Mouse (Mus musculus): Measurements from ENCODE around the gene Tbc1d24. TPM values are rescaled to one million over a fixed set of nuclear protein-coding genes. Genes with fewer than 3 reads are reported as not detected.

Gene Tbc1d24
- polyA plus RNA-seq, 1 experiment from 2014 or later = 8.6 TPM

DNA sequence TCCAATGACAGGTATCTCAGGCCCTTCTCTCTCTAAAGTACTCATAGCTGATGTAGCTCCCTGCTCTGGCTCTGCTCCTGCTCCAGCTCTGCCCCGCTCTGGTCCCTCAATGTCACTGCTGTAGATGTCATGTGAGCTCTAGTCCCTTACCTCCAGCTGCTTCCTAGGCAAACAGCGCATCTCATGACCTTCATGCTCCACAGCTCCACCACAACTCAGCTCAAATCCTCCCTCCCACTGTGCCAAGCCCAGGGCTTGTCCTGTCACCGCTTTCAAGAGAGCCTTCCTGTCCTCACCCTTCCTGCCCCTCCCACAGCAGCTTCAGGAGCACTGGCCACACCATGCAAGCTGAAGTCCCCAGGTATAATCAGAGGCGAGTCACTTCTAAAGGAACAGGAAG is 5.6 kb downstream of the Tbc1d24 start:
- Histone ChIP-seq H3K27me3 (no peaks in the 10 kb centered on the region), H3K4me1 (peaks cover 32% of the 10 kb centered on the region), H3K9me3 (replicated peaks) (no peaks in the 10 kb centered on the region), H3K4me3 (replicated peaks) (no peak overlapping the region), H3K4me2 (replicated peaks) (no peak overlapping the region), H3K36me3 (no peaks in the 10 kb centered on the region), H3K9ac (no peak overlapping the region), H3K27ac (replicated peaks) (no peak overlapping the region)
- WGBS = 63% methylated on average over 4 of the region's 4 CpGs
- no peak for ATAC-seq (ENCODE audit: insufficient number of reproducible peaks, low FRiP score, low TSS enrichment, low read depth)

DNA sequence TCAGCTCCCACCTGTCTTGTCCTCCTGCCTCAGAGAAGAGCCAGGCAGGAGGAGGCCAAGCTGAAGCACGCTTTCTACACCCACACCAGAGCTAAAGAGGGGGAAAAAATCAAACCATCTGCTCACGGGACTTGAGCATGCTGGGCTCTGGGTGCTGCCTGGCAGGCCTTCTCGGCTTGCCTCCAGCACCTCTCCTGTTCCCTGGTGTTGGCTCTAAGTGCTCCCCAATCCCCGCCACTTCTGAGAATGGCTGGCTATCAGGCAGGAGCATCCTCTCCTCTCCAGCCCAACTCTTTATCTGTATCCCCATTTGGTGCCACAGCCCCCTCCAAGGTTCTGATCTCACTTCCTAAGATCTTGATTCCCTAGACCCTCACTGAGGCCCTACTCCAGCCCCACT is 6.1 kb downstream of the Tbc1d24 start:
- no peak overlapping the region for H3K9ac ChIP-seq
- no peaks in the 10 kb centered on the region for H3K27me3 ChIP-seq
- WGBS = 75% methylated on average over 4 of the region's 4 CpGs
- ATAC-seq (ENCODE audit: insufficient number of reproducible peaks, low FRiP score, low TSS enrichment, low read depth) = no peak
- no peak overlapping the region for H3K27ac ChIP-seq (replicated peaks)
- peaks cover 28% of the 10 kb centered on the region for H3K4me1 ChIP-seq
- H3K4me2 ChIP-seq (replicated peaks) = no peak overlapping the region
- H3K9me3 ChIP-seq (replicated peaks) = no peaks in the 10 kb centered on the region
- no peak overlapping the region for H3K4me3 ChIP-seq (replicated peaks)
- H3K36me3 ChIP-seq = no peaks in the 10 kb centered on the region

DNA sequence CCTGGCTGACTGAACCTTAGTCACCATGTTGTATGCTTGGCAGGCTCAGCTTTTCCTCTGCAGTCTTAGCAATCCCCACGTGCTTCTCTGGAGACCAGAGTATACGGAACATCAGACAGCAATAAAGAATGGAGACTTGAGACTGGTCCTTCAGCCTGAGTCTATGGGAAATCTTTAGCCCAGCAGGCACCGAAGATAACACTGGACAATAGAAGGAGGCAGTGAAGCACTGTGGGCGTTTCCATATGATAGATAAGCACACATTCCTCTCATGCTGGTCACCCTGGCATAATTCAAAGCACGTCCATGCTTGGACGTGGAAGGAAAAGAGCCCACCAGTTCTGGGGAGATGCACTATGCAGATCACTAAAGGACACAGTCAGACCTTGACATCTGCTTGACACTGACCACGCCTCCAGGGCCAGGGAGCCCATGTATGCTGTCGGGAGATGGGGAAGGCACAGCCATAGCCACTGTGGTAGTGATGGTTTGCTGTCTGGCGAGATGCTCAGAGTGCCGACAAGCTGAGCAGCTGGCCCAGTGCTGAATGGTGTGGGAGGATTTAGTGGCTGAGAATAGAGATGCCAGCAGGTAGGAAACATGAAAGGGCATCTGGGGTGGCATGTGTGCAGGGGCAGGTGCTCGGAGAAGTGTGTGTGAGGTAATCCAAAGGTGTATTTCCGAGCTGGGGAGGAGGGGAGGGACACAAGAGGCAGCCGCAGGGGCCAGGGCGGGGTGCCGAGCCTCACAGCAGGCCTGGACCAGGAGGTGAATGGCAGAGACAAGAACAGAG is 8.1 kb downstream of the Tbc1d24 start:
- Histone ChIP-seq H3K4me1 (peaks cover 14% of the 10 kb centered on the region; the same call in 1 of the 2 replicates), H3K4me3 (replicated peaks) (no peak overlapping the region), H3K4me2 (replicated peaks) (no peak overlapping the region), H3K9ac (no peak overlapping the region), H3K9me3 (replicated peaks) (no peaks in the 10 kb centered on the region), H3K36me3 (no peaks in the 10 kb centered on the region), H3K27me3 (no peaks in the 10 kb centered on the region), H3K27ac (replicated peaks) (no peak overlapping the region)
- 68% methylated on average over 15 of the region's 15 CpGs for WGBS
- no peak for ATAC-seq (ENCODE audit: insufficient number of reproducible peaks, low FRiP score, low TSS enrichment, low read depth)

DNA sequence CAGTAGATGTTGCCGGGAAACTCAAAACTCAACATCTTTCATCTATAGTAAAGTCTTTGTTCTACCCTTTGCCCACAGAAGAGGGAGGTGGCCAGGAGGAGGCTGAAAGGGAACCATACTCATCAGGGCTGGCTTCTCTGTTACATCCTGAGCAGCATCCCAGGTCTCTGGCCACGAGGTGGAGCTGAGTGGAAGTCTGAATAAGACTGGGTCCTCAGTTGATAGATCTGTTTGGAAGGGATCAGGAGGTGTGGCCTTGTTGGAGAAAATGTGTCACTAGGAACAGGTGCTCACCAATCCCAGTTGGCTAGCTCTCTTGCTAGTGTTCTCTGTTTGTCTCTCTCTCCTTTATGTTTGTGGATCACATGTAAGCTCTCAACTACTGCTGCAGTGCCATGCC is 10.0 kb downstream of the Tbc1d24 start:
- Histone ChIP-seq H3K9ac (no peak overlapping the region), H3K4me2 (replicated peaks) (no peak overlapping the region), H3K4me3 (replicated peaks) (no peak overlapping the region), H3K4me1 (peaks cover 13% of the 10 kb centered on the region; the same call in 1 of the 2 replicates), H3K27ac (replicated peaks) (no peak overlapping the region), H3K27me3 (no peaks in the 10 kb centered on the region), H3K36me3 (no peaks in the 10 kb centered on the region), H3K9me3 (replicated peaks) (no peaks in the 10 kb centered on the region)
- no peak for ATAC-seq (ENCODE audit: insufficient number of reproducible peaks, low FRiP score, low TSS enrichment, low read depth)
- WGBS = 63% methylated on average over 2 of the region's 2 CpGs

DNA sequence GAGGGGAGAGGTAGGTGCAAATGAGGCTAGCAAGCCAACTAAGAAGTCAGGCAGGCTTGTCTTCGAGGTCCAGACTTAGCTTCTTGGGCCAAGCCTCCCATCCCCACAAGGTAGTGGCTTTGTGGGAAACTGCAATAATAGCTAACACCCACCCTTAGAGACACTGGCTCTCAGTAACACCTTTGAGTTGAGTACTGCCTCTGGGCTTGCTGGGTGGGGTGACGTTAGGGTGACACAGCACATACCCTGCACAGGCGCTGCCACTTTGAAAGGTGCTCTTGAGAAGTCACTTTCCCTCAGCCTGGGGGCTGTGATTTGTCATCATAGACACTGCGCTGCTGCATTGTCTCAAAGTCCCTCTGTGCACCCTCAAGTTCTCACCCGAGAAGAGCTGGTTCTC is 11.6 kb downstream of the Tbc1d24 start:
- Histone ChIP-seq H3K36me3 (0 out of 2 replicates have a peak, but pooled peaks cover 6% of the 10 kb centered on the region), H3K27ac (replicated peaks) (no peak overlapping the region), H3K9ac (no peak overlapping the region), H3K4me2 (replicated peaks) (no peak overlapping the region), H3K4me1 (0 out of 2 replicates have a peak, but pooled peaks cover 3% of the 10 kb centered on the region), H3K9me3 (replicated peaks) (no peaks in the 10 kb centered on the region), H3K27me3 (no peaks in the 10 kb centered on the region), H3K4me3 (replicated peaks) (no peak overlapping the region)
- no peak for ATAC-seq (ENCODE audit: insufficient number of reproducible peaks, low FRiP score, low TSS enrichment, low read depth)
- WGBS = 67% methylated on average over 5 of the region's 5 CpGs

DNA sequence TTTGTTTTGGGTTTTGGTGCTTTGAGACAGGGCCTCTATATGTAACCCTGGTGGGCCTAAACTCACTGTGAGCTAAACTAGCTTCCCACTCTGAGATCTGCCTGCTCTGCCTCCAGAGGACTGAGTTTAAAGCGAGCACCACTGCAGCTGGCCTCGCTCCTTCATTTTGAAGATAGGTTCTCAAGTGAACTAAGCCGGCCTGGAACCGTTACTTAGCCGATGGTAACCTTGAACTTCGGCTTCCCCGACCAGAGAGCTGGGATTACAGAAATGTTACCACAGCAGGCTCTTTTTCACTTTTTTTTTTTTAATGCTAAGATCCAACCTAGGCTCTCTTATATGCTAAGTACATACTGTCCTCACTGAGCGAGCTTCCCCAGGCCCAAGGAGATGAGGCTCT is 12.1 kb downstream of the Tbc1d24 start:
- H3K36me3 ChIP-seq = 0 out of 2 replicates have a peak, but pooled peaks cover 11% of the 10 kb centered on the region
- WGBS = 83% methylated on average over 8 of the region's 8 CpGs
- H3K9ac ChIP-seq = no peak overlapping the region
- no peaks in the 10 kb centered on the region for H3K27me3 ChIP-seq
- H3K4me2 ChIP-seq (replicated peaks) = no peak overlapping the region
- H3K9me3 ChIP-seq (replicated peaks) = no peaks in the 10 kb centered on the region
- no peak overlapping the region for H3K4me3 ChIP-seq (replicated peaks)
- H3K27ac ChIP-seq (replicated peaks) = no peak overlapping the region
- H3K4me1 ChIP-seq = 0 out of 2 replicates have a peak, but pooled peaks cover 3% of the 10 kb centered on the region
- ATAC-seq (ENCODE audit: insufficient number of reproducible peaks, low FRiP score, low TSS enrichment, low read depth) = no peak

DNA sequence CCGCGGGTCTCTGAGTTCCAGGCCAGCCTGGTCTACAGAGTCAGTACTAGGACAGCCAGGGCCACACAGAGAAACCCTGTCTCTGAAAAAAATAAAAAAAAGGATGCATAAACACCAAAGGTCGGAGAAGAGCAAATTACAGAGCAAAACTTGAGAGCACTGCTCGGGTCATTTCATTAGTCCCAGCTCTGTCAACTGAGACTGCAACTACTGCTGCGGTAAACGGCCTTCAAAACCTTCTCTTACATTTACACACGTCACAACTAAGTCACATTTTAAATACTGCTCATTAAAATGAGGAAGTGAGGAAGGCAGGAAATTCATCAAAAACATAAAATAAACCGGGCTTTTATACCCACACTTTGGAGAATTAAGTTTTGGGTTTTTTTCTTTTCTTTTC is 12.5 kb downstream of the Tbc1d24 start:
- H3K27ac ChIP-seq (replicated peaks) = no peak overlapping the region
- no peak overlapping the region for H3K4me2 ChIP-seq (replicated peaks)
- H3K9me3 ChIP-seq (replicated peaks) = no peaks in the 10 kb centered on the region
- H3K36me3 ChIP-seq = 0 out of 2 replicates have a peak, but pooled peaks cover 11% of the 10 kb centered on the region
- WGBS = 75% methylated on average over 8 of the region's 8 CpGs
- no peak overlapping the region for H3K9ac ChIP-seq
- H3K4me1 ChIP-seq = 0 out of 2 replicates have a peak, but pooled peaks cover 3% of the 10 kb centered on the region
- H3K27me3 ChIP-seq = no peaks in the 10 kb centered on the region
- ATAC-seq (ENCODE audit: insufficient number of reproducible peaks, low FRiP score, low TSS enrichment, low read depth) = no peak
- H3K4me3 ChIP-seq (replicated peaks) = no peak overlapping the region

DNA sequence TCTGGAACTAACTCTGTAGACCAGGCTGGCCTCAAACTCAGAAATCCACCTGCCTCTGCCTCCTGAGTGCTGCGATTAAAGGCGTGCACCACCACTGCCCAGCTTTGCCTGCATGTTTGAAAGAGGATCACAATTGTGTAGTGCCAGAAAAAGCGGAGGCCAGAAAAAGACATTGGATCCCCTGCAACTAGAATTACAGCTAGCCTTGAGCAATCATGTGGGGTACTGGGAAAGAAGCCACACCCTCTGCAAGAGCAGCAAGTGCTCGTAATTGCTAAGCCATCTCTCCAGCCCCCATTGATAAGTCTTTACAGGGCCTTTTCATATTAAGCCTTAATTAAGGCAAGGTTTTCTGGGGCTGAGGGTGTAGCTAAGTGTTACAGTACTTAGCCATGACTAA is 13.9 kb downstream of the Tbc1d24 start:
- Histone ChIP-seq H3K4me3 (replicated peaks) (no peak overlapping the region), H3K4me2 (replicated peaks) (no peak overlapping the region), H3K9ac (no peak overlapping the region), H3K9me3 (replicated peaks) (no peaks in the 10 kb centered on the region), H3K36me3 (0 out of 2 replicates have a peak, but pooled peaks cover 11% of the 10 kb centered on the region), H3K4me1 (0 out of 2 replicates have a peak, but pooled peaks cover 3% of the 10 kb centered on the region), H3K27ac (replicated peaks) (no peak overlapping the region), H3K27me3 (no peaks in the 10 kb centered on the region)
- no peak for ATAC-seq (ENCODE audit: insufficient number of reproducible peaks, low FRiP score, low TSS enrichment, low read depth)
- 63% methylated on average over 4 of the region's 4 CpGs for WGBS

DNA sequence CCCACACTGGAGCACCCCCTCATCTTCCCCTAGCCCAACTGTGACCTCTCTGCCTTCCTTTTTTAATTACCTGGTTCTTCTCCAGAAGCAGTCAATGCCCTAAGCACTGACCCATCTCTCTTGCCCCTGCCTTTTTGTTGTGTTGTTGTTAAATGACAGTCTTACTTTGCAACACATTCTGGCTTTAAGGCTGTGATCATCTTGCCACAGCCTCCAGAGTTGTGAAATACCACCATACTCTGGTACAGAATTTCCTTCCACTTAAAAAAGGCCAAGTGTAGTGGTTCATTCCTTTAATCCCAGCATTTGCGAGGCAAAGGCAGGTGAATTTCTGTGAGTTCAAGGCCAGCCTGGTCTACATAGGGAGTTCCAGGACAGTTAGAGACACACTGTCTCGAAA is 14.4 kb downstream of the Tbc1d24 start:
- H3K9me3 ChIP-seq (replicated peaks) = no peaks in the 10 kb centered on the region
- H3K4me1 ChIP-seq = 0 out of 2 replicates have a peak, but pooled peaks cover 3% of the 10 kb centered on the region
- WGBS = 86% methylated on average over 2 of the region's 2 CpGs
- H3K27me3 ChIP-seq = no peaks in the 10 kb centered on the region
- H3K36me3 ChIP-seq = peaks cover 13% of the 10 kb centered on the region; the same call in 1 of the 2 replicates
- no peak overlapping the region for H3K4me3 ChIP-seq (replicated peaks)
- H3K27ac ChIP-seq (replicated peaks) = no peak overlapping the region
- H3K9ac ChIP-seq = no peak overlapping the region
- no peak overlapping the region for H3K4me2 ChIP-seq (replicated peaks)
- no peak for ATAC-seq (ENCODE audit: insufficient number of reproducible peaks, low FRiP score, low TSS enrichment, low read depth)

DNA sequence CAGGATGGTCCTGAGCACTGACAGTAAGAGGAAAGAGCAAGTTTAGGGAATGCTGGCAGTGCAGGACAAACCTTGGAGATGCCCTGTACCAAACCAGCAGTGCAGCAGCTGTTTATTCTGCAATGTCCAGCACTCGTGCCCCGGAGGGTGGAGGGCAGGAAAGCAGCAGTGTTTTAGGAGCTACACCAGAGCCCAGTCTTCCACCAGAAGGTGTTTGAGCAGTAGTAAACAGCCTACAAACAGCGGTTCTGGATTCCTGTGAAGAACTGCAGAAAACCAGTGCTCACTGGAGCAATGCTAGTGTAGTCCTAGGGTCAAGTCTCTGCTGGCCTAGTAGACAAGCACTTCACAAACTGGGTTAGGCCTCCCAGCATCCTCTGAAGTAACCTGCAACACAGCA is 31.1 kb downstream of the Tbc1d24 start:
- no peak overlapping the region for H3K9ac ChIP-seq
- H3K4me1 ChIP-seq = peaks cover 7% of the 10 kb centered on the region
- no peaks in the 10 kb centered on the region for H3K9me3 ChIP-seq (replicated peaks)
- WGBS = 73% methylated on average over 3 of the region's 3 CpGs
- ATAC-seq (ENCODE audit: insufficient number of reproducible peaks, low FRiP score, low TSS enrichment, low read depth) = no peak
- H3K36me3 ChIP-seq = 0 out of 2 replicates have a peak, but pooled peaks cover 1% of the 10 kb centered on the region
- H3K4me2 ChIP-seq (replicated peaks) = no peak overlapping the region
- H3K27ac ChIP-seq (replicated peaks) = no peak overlapping the region
- no peaks in the 10 kb centered on the region for H3K27me3 ChIP-seq
- no peak overlapping the region for H3K4me3 ChIP-seq (replicated peaks)

DNA sequence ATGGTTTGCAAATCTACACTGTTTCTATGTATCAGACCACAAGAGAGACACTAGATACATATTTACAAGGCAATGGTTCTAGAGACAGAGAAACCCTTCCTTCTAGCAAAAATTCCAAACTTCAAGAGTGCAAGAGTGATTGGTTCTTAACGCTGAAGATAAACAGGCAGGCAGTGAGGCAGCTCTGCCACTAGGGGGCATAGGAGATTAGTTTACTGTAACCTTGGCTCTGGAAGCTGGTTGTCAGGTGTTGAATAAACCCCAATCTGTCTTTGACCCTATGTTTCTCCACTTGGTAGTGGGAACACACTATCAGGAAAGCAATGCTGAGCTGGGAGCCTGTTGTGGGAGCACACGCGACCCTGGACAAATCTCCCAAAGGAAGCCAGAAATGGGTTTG is 31.9 kb downstream of the Tbc1d24 start:
- Histone ChIP-seq H3K9me3 (replicated peaks) (no peaks in the 10 kb centered on the region), H3K36me3 (no peaks in the 10 kb centered on the region), H3K4me3 (replicated peaks) (no peak overlapping the region), H3K9ac (no peak overlapping the region), H3K4me1 (peaks cover 7% of the 10 kb centered on the region), H3K27me3 (no peaks in the 10 kb centered on the region), H3K4me2 (replicated peaks) (no peak overlapping the region), H3K27ac (replicated peaks) (no peak overlapping the region)
- ATAC-seq (ENCODE audit: insufficient number of reproducible peaks, low FRiP score, low TSS enrichment, low read depth) = no peak
- WGBS = 0% methylated on average over 3 of the region's 3 CpGs

DNA sequence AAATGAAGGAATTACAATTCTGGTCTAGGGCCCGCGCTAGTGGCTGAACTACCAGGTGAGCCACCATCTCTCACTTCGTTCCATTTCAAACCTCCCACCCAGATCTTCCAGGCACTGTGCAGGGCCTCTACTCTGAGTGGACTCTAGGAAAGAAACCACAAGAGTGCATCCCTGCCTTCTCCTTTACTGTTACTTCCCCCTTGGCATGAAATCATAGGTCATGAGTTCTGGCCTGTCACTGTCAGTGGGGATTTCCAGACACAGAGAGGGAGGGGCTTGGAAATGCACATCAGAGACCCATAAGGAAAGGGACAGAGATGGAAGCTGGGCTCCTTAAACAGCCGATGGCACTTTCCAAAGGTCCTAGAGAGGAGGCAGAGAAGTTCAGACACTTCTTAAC is 33.6 kb downstream of the Tbc1d24 start:
- no peak overlapping the region for H3K27ac ChIP-seq (replicated peaks)
- WGBS = 83% methylated on average over 4 of the region's 4 CpGs
- ATAC-seq (ENCODE audit: insufficient number of reproducible peaks, low FRiP score, low TSS enrichment, low read depth) = no peak
- no peak overlapping the region for H3K4me3 ChIP-seq (replicated peaks)
- H3K4me1 ChIP-seq = peaks cover 20% of the 10 kb centered on the region
- H3K4me2 ChIP-seq (replicated peaks) = no peak overlapping the region
- H3K27me3 ChIP-seq = no peaks in the 10 kb centered on the region
- peaks cover 3% of the 10 kb centered on the region; the same call in 1 of the 2 replicates for H3K36me3 ChIP-seq
- H3K9ac ChIP-seq = no peak overlapping the region
- H3K9me3 ChIP-seq (replicated peaks) = no peaks in the 10 kb centered on the region

All from embryonic facial prominence, embryonic 15.5 days (tissue).